Mouse (Mus musculus): ENCODE results near the gene Selenoi. TPM values are rescaled to one million over a fixed set of nuclear protein-coding genes. Genes with fewer than 3 reads are reported as not detected.

The Selenoi gene
- polyA plus RNA-seq, 3 experiments from 2014 or later: 18.1 to 26.0 (median 25.3) TPM

DNA sequence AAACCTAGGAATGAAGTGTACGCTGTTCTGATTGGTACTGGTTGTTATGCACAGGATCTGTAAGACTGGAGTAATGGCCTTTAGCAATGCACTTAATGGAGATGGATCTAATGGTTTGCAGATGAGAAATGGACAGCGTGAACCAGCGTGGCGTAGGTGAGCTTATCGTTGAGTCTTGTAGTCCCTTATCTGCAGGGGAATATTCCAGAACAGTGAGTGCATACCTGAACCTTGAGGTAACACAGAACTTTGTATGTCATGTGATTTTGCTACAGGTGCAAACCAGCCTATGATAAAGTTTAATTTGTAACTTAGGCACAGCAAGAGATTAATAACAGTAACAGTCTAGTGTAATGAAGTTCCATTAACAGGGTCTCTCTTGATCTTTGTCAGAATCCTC lies 6.2 kb downstream of the Selenoi start:
- no peak for ATAC-seq

DNA sequence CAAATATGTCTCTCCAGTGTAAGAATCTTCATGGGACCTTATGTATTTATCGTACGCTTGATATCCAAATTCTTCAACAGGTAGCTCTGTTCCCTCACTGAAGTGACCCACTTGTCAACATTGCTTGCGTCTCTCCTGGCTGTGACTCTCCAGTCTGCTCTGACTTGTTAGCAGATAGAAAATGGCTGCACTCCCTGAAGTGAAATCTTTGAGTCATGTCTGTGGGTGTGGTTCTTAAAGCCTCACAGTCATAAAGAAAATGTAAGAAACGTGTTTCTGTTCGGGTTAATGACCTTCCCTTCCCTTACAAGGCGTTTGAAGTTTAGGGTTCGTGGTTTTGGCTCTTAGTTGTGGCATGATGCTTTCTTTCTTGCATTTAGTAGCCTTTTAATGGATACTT lies 8.2 kb downstream of the Selenoi start:
- peak; percentile 82 for ATAC-seq

DNA sequence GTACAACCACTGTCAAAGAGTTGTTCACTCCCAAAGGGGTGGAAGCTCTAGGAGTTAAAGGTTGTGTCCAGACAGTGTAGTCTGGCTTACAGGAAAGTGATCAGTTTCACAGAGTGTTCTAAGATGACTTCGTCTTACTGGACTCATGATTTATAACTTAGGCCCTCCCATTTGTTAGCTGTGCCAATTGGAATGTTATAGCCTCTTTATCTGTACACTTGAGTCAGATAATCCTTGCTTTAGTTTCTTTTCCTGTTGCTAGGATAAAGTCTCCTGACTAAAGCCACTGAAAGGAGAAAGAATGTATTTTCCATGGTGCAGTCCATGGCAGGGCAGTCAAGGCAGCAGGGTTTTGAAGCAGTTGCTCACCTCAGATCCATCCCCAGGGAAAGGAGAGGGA lies 10.0 kb downstream of the Selenoi start:
- no peak for ATAC-seq

DNA sequence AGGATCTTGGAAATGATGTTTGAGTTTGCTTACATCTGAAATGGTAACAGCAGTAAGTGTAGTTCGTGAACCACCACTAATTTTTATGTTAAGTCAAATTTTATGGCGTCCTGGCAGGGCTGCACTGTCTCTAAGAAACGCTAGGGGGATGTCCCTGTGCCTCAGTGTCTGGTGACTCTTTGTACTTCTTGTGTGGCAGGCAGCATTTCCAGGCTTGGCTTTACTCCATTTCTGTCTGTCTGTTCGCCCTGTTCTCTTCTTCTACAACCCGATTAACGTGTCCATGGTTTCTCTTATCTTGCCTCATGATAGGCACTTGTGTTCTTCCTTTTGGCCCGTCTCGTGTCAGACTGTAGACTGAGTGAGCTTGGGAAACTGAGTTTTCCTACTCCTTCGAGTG lies 11.4 kb downstream of the Selenoi start:
- no peak for ATAC-seq

- ATAC-seq: no peak
These were observed 13.6 kb downstream of the Selenoi start for GRCm38 (mm10) chr5:30245861-30246416.

- no peak for ATAC-seq
These were observed 15.3 kb downstream of the Selenoi start for GRCm38 (mm10) chr5:30247666-30248065.

GRCm38 (mm10) chr5:30255567-30256354 lies 23.4 kb downstream of the Selenoi start:
- no peak for ATAC-seq

DNA sequence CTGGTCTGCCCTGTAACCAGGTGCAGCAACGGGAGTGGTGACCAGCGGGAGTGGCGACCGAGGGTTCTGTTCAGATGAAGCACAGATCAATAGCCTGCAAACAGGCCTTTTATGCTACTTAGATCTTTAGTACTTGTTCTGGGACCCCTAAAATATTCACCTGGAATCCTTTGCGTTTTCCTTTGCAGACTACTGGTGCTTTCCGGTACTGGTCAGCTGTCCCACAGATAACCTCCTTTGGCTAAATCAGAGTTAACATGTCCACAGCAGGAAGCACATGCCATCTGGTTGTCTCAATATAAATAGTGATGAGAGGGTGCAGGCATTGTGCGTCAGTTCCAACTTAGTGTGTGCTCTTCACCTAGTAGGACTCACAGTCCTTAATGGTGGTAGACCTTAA lies 26.4 kb downstream of the Selenoi start:
- no peak for ATAC-seq

GRCm38 (mm10) chr5:30270571-30271190 lies 38.3 kb downstream of the Selenoi start:
- no peak for ATAC-seq

DNA sequence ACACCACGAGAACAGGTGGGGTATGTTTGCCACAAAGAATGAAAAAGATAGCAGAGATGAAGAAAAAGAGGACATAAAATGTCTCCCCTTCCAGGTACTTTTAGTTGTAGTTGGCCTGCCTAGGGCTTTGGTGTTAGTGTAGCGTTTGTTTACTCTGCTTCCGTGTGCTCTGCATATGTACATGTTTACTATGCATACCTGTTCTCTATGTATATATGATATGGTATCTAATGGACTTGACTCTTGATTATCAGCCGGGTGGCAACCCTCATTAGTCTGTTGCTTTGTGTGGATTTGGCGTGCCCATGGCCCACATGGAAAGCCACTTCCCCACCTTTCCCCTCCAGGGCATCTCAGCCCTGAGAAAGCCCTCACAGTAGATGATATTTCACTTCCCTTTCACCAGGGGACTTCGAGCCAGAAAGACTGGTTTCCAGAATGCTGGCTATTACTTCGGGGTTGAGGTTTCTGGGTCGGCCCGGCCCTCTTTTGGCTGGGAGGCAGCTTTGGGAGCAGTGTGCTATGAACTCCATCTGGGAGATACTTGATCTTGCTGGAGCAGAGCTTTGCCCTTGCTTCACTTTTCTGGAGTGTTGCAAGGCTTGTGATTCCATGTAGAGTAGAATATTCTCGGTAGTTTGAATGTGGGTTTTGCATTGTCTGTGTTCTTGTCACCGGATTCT lies 39.4 kb downstream of the Selenoi start:
- no peak for ATAC-seq

- ATAC-seq: no peak
These were observed 44.0 kb downstream of the Selenoi start for GRCm38 (mm10) chr5:30276361-30276760.

DNA sequence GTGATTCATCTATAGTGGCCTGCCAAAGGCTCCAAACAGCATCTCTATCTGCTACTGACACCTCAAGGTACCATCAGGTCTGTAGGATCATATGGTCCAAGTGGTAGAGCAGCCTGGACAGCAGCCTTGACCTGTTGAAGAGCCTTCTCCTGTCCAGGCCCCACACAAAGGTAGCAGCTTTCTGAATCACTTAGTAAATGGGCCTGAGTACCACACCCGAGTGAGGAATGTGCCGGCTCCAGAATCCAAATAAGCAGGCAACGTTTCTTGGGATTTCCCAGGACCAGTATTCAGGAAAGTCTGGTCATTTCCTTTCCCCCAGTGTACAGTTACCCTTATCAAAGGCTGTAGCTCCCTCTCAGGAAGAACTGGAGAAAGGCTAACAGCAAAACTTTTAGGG lies 46.6 kb downstream of the Selenoi start:
- ATAC-seq: no peak

DNA sequence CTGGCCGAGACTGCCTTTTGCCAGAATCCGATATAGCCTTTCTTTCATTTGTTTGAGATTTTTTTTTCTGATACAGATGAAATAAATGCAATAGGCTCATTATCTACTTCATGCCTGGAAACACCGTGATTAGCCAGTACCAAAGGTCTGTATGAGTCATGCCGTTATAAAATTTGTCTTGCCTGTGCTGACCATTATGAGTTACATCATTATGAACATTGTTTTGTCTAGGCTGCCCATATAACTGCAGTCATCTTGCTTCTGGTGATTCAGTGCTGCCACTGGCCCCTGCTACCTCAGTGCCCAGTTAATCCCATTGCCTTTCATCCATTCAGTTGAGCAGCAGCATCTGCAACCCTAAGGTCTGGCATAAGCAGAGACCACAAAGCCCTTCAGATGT lies 47.1 kb downstream of the Selenoi start:
- no peak for ATAC-seq

GRCm38 (mm10) chr5:30280864-30281263 lies 48.5 kb downstream of the Selenoi start:
- no peak for ATAC-seq

DNA sequence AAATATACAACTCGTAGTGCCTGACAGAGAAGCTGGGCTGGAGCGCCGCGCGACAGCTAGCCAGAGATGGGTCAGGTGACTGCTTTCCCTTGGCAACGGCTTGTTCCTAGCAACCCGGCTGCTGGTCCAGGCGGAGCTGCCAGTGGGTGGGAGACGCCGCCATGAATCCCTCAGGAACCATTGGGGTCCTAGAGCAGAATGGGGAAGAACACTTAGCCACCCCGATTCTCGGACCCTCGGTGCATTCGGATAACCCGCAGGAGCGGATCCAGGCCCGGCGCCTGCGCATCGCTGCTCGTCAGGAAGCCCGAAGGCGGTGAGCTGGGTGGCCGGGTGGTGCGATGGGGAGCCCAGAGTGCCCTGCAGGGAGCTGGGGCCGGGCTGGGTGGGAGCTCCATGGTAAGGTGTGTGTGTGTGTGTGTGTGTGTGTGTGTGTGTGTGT lies 48.9 kb downstream of the Selenoi start, which contains the start of gene Drc1:
Drc1 (plus strand) TSS at position 98 of the 442 bp plus-strand sequence.
- ATAC-seq: no peak

DNA sequence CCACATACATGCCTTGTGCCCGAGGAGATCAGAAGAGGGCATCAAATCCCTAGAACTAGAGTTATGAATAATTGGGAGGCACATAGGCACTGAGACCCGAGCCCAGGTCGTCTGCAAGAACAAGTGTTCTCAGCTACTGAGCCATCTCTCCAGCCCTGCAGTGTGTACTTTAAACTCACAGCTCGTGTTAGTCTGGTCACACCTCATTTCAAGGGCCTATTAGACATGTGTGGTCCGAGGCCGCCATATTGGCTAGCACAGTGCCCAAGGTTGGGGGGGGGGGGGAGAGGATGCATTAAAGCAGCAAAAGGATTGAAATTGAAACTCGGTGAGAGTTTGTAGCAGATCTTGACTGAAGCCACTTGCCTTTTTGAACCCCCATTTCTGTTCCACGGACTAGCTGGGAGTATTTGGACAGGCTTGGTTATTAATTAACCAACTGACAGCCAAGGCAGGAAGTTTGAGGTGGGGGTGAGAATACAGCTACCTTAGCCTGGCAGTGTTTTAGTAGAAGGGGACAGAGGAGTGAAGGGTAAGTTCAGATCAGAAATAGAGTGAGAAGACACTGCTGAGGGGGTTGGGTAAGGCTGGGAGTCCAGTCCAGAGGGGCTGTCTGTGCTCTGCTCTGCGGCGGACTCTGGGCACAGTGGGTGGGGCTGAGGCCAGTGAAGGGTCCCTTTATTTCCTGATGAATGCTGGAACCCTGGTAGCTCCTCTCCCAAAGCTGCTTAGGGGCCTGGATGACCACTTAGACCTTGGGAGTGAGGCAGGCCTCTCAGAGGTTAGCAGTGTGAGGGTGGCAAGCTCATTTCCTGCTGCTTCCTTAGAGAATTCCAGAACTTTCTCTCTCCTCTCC lies 53.8 kb downstream of the Selenoi start:
- no peak for ATAC-seq

DNA sequence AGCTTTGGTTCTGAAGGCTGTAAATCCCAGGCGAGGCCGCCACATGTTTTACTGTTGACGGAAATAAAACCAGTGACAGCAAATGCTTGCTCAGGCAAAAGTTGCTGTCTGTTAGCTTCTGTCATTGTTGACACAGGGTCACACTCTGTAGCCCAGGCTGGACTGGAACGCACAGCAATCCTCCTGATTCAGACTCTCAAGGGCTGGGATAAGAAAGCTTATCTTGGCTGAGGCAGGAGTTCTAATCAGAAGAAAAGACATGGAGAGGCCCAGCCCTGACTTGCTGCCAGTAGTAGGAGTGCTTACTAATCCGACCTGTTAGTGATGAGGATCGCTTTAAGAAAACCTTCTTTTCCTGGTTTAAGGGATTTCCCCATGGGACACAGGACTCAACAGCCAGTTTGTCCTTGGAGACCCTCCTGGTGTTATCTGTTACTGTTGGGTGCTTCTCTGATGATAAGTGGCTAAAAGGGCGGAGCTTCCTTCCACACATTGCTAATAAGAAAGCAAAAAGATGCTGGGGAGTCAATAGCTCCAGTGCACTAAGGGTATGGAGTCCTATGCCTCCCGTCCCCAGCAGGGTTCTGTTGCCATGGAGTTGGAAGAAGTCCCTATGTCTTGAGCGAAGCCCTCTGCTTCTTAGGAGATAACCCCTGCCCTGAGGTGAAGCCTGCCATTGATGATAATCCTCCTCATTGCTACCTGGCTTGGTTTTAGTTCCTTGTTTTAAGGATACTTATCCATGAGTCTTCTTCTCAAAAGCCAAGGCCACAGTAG lies 54.9 kb downstream of the Selenoi start:
- no peak for ATAC-seq

Measured in inflammation-experienced regulatory T-cells, adult 6 months (primary cell).